Mouse (Mus musculus): ENCODE data around the gene 9130213A22Rik. TPM values are rescaled to one million over a fixed set of nuclear protein-coding genes. Genes with fewer than 3 reads are reported as not detected.

9130213A22Rik gene
- total and polyA plus RNA-seq, 2 experiments from 2014 or later, result 1.0 to 1.2 TPM

DNA sequence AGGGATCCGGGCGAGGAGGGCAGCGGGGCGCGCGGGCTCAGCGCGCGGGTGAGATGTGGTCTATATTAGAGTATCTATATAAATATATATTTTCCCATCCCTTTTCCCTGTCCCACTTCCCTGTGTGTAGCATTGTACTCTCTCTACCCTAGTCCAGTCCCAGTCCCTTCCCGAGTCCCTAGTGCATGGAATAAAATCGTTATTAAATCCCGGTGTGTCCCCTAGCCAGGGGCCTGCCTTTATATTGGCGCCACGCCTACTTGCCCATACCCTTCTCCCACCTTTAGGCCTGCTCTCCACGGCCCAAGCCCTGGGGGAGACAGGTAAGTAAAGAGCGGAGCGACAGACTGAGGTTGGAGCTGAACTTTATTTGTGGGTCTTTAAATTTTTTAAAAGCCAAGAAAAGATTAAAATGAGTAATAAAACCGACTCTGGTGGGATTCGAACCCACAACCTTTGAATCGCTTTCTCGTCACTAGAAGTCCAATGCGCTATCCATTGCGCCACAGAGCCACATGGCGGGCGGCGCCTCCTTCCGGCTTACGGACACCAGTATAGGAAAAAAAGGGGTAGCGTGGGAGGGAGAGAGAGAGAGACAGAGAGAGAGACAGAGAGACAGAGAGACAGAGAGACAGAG, 785 bp upstream of the 9130213A22Rik start:
- Histone ChIP-seq H3K27ac (ENCODE audit: low read depth, low read length) (peak overlapping the region; percentile 66), H3K4me3 (ENCODE audit: low read depth, low read length) (peak overlapping the region; percentile 67), H3K4me2 (ENCODE audit: low read depth, low read length, poor library complexity, severe bottlenecking) (peak overlapping the region; percentile 98), H3K9ac (replicated peaks; ENCODE audit: low read length, poor library complexity, severe bottlenecking) (peak overlapping the region; percentile 70), H3K27me3 (ENCODE audit: insufficient read depth, low read length) (peaks cover 4% of the 10 kb centered on the region; the same call in 1 of the 2 replicates), H3K36me3 (ENCODE audit: insufficient read depth, low read length) (no peaks in the 10 kb centered on the region), H3K4me1 (ENCODE audit: insufficient read depth, low read length) (peaks cover 13% of the 10 kb centered on the region), H3K9me3 (ENCODE audit: low read length) (no peaks in the 10 kb centered on the region)
- WGBS, result under 1% methylated on average over 29 of the region's 29 CpGs
- TF ChIP-seq CTCF (IDR thresholded peaks at IDR 0.05), result peak; percentile 58
- DNase-seq (ENCODE audit: low spot score) (peak; percentile 94), ATAC-seq (ENCODE audit: low FRiP score) (0 out of 2 replicates have a peak, but pooled peaks have one; percentile 4)

DNA sequence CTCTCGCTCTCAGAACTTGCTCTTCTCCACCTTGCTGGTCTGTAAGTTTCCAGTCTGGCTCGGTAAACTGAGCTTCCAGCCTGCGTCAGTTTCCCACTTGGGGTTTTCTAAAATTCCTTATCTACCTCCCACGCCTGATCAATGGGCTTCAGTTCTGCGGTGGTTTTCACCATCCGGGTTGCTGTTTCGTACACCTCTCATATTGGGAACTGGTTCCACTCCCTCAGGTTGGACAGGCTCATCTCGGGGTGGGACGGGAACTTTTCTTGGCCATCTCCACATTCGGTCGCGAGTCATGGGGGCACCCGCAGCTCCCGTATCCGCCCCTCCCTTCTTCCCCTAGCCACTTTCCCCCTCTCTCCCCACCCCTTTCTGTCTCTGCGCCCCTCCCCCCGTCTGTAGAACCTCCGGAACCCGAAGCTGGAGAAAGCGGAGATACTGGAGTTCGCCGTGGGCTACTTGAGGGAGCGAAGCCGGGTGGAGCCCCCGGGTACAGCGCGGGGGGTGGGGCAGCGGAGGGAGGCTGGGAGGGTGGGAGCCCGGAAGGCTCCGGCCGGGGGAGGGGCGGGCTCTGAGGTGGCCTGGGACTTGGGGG, 551 bp downstream of the 9130213A22Rik start:
- Histone ChIP-seq H3K4me3 (ENCODE audit: low read depth, low read length) (peak overlapping the region; percentile 67), H3K4me1 (ENCODE audit: insufficient read depth, low read length) (peaks cover 20% of the 10 kb centered on the region), H3K9me3 (ENCODE audit: low read length) (no peaks in the 10 kb centered on the region), H3K27me3 (ENCODE audit: insufficient read depth, low read length) (peaks cover 4% of the 10 kb centered on the region; the same call in 1 of the 2 replicates), H3K36me3 (ENCODE audit: insufficient read depth, low read length) (no peaks in the 10 kb centered on the region), H3K4me2 (ENCODE audit: low read depth, low read length, poor library complexity, severe bottlenecking) (peak overlapping the region; percentile 98), H3K9ac (replicated peaks; ENCODE audit: low read length, poor library complexity, severe bottlenecking) (peak overlapping the region; percentile 70), H3K27ac (ENCODE audit: low read depth, low read length) (peak overlapping the region; percentile 66)
- WGBS, result under 1% methylated on average over 27 of the region's 32 CpGs
- no peak for ATAC-seq (ENCODE audit: low FRiP score)
- TF ChIP-seq CTCF (IDR thresholded peaks at IDR 0.05), result no peak
- DNase-seq (ENCODE audit: low spot score), result peak; percentile 42

DNA sequence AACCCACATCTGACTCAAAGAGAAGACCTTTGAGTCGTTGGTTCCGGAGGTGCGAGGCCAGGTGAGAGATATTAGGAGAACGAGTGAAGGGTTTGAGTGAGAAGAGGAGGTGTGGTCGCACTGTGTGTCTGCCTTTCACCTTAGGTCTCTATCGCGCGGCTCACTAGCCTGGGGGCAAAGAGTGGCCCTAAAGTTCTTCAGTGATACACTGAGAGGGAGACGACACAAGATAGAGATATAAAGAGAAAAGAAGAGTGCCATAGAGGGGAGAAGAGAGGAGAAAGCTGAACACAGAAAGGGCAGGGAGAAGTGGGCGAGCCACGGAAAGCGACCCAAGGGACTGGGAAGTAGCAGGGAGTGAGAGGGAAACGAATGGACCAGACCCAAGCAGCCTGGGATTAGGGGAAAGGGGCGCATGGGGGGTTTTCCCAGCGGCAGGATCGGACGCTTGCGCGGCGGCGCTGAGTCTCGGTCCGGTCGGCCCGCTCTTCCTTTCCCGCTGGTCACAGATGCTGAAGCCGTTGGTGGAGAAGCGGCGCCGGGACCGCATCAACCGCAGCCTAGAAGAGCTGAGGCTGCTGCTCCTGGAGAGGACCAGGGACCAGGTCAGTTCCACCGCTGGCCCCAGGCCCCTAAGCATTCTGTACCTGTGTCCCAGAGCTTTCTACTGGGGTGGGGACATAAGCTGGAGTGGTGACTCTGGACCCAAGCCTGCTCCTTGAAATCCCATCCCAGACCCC, 1.2 kb downstream of the 9130213A22Rik start:
- DNase-seq (ENCODE audit: low spot score), result no peak
- no peak for ATAC-seq (ENCODE audit: low FRiP score)
- H3K9ac ChIP-seq (replicated peaks; ENCODE audit: low read length, poor library complexity, severe bottlenecking), result no peak overlapping the region; the same call in 1 of the 2 replicates
- no peak overlapping the region for H3K27ac ChIP-seq (ENCODE audit: low read depth, low read length)
- H3K4me2 ChIP-seq (ENCODE audit: low read depth, low read length, poor library complexity, severe bottlenecking), result peak overlapping the region; percentile 98
- no peaks in the 10 kb centered on the region for H3K36me3 ChIP-seq (ENCODE audit: insufficient read depth, low read length)
- peak overlapping the region; percentile 67 for H3K4me3 ChIP-seq (ENCODE audit: low read depth, low read length)
- 2% methylated on average over 27 of the region's 33 CpGs for WGBS
- H3K27me3 ChIP-seq (ENCODE audit: insufficient read depth, low read length), result peaks cover 4% of the 10 kb centered on the region; the same call in 1 of the 2 replicates
- TF ChIP-seq CTCF (IDR thresholded peaks at IDR 0.05), result no peak
- no peaks in the 10 kb centered on the region for H3K9me3 ChIP-seq (ENCODE audit: low read length)
- H3K4me1 ChIP-seq (ENCODE audit: insufficient read depth, low read length), result peaks cover 21% of the 10 kb centered on the region

DNA sequence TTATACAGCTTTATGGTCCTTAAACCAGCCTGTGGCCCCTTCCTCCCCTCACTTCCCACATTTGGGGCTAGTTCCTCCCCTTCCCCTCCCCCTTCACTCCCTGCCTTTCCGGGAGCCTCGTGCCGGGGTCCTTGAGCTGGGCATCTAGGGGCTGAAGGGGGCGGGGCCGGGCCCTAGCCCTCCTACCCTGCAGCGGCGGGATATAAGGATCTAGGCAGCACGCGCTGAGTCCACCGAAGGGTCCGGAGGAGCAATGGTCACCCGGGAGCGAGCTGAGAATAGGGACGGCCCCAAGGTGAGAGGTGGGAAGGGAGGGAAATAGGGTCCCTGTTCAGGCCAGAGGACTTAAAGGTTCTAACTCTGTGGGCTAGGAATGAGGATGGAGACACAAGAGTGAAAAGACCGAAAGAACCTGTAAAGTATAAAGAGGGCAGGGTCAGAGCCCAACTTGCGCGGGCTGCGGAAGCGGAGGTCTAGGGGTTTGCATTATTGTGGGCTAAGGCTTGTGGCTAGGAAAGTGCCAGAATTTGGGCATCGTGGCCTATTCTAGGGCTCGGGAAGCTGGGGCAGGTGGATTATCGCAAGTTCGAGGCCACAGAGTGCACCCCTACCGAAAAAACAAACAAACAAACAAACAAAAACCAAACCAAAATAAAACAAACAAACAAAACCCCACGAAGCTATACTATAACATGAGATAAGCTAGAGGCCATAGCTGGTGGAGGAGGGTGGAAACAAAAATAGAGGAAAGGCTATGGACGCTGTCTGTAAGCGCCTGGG, 2.0 kb downstream of the 9130213A22Rik start, which contains the start of gene Hes7:
Gene Hes7, plus strand, starts transcription at position 184 of the 780 bp plus-strand sequence.
- H3K4me1 ChIP-seq (ENCODE audit: insufficient read depth, low read length), result peaks cover 21% of the 10 kb centered on the region
- DNase-seq (ENCODE audit: low spot score) (no peak), ATAC-seq (ENCODE audit: low FRiP score) (no peak)
- no peak for TF ChIP-seq CTCF (IDR thresholded peaks at IDR 0.05)
- H3K9me3 ChIP-seq (ENCODE audit: low read length), result no peaks in the 10 kb centered on the region
- no peak within 1 kb of the TSS for H3K27ac ChIP-seq (ENCODE audit: low read depth, low read length)
- H3K27me3 ChIP-seq (ENCODE audit: insufficient read depth, low read length), result peaks cover 4% of the 10 kb centered on the region; the same call in 1 of the 2 replicates
- peak within 1 kb of the TSS; percentile 85 for H3K4me3 ChIP-seq (ENCODE audit: low read depth, low read length)
- no peaks in the 10 kb centered on the region for H3K36me3 ChIP-seq (ENCODE audit: insufficient read depth, low read length)
- WGBS, result 4% methylated on average over 27 of the region's 27 CpGs
- H3K4me2 ChIP-seq (ENCODE audit: low read depth, low read length, poor library complexity, severe bottlenecking), result peak within 1 kb of the TSS; percentile 98
- peak within 1 kb of the TSS; percentile 24; the same call in 1 of the 2 replicates for H3K9ac ChIP-seq (replicated peaks; ENCODE audit: low read length, poor library complexity, severe bottlenecking)

DNA sequence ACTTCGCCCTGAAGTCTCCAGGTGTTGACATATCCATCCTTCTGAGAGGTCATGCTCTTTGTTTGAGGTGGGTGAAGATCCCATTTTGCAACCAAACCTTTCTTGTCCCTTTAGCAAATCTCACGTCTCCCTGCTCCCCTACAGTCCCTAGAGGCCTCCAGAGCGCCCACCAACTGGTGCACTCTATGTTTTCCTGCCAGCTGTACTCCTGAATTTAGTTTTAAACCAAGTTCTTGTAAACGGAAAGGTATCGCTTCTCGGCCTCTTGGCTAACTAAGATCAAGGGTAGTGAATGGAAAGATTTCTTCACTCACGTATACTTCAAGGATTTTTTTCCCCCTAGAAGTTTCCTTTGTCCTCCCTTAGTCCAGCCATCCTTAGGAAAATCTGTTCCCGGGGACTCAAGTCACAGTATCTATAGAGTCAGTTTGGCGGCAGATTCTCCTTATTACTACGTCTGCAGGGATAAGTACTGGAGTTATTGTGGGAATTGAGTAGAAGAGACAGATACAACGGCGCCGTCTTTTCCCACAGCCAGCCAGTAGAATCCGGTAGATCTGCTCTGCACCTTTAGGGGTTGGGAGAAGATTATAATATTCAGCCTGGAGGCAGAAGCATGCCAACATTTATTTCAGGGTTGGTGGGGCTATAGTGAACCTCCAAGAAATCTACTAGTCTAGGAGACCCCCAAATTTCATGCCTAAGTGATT, 2.8 kb downstream of the 9130213A22Rik start:
- Histone ChIP-seq H3K4me3 (ENCODE audit: low read depth, low read length) (peak overlapping the region; percentile 85), H3K27me3 (ENCODE audit: insufficient read depth, low read length) (peaks cover 4% of the 10 kb centered on the region; the same call in 1 of the 2 replicates), H3K9ac (replicated peaks; ENCODE audit: low read length, poor library complexity, severe bottlenecking) (0 out of 2 replicates have a peak overlapping the region, but pooled peaks have one; percentile 24), H3K4me2 (ENCODE audit: low read depth, low read length, poor library complexity, severe bottlenecking) (peak overlapping the region; percentile 98), H3K4me1 (ENCODE audit: insufficient read depth, low read length) (peaks cover 21% of the 10 kb centered on the region), H3K9me3 (ENCODE audit: low read length) (no peaks in the 10 kb centered on the region), H3K36me3 (ENCODE audit: insufficient read depth, low read length) (no peaks in the 10 kb centered on the region), H3K27ac (ENCODE audit: low read depth, low read length) (no peak overlapping the region)
- ATAC-seq (ENCODE audit: low FRiP score) (no peak), DNase-seq (ENCODE audit: low spot score) (no peak)
- no peak for TF ChIP-seq CTCF (IDR thresholded peaks at IDR 0.05)
- 33% methylated on average over 14 of the region's 14 CpGs for WGBS

All from midbrain, postnatal 0 days (tissue).